Mouse (Mus musculus): ENCODE measurements around the gene A230072I06Rik. TPM values are rescaled to one million over a fixed set of nuclear protein-coding genes. Genes with fewer than 3 reads are reported as not detected.

Gene A230072I06Rik
- polyA plus RNA-seq, 1 experiment from 2014 or later = not detected

DNA sequence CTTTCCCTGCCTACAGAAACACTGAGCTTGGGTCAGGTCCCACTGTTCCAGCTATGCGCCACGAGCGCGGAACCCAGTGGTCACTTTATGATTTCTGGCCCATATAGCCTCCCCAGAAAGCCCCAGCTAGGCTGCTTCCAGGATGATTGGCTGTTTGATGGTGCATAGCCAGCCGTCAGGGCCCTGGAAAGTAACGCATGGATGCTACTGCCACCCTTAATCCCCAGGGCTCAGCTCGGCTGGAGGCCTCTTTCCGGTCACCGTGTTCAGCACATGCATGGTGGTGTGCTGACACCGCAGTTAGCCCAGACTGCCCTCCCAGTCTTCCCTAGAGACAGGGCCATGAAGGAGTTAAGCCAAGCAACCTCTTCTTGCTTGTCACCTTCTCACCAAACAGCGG, 35.6 kb downstream of the A230072I06Rik start:
- H3K4me3 ChIP-seq (ENCODE audit: low read length) = no peak overlapping the region
- no peak overlapping the region for H3K27ac ChIP-seq (ENCODE audit: low read length)
- H3K36me3 ChIP-seq (ENCODE audit: control insufficient read depth, insufficient read depth) = no peaks in the 10 kb centered on the region
- H3K9ac ChIP-seq (ENCODE audit: low read length) = no peak overlapping the region
- no peaks in the 10 kb centered on the region for H3K4me1 ChIP-seq (ENCODE audit: control insufficient read depth, insufficient read depth, low read length)
- H3K9me3 ChIP-seq (replicated peaks; ENCODE audit: control insufficient read depth, low read length) = no peaks in the 10 kb centered on the region
- no peak overlapping the region for H3K4me2 ChIP-seq (ENCODE audit: low read depth, low read length)
- 54% methylated on average over 11 of the region's 11 CpGs for WGBS
- ATAC-seq (replicated peaks; ENCODE audit: extremely low read depth, insufficient read depth, low FRiP score) = no peak
- H3K27me3 ChIP-seq (ENCODE audit: control insufficient read depth, insufficient read depth, low read length) = peaks cover 18% of the 10 kb centered on the region

DNA sequence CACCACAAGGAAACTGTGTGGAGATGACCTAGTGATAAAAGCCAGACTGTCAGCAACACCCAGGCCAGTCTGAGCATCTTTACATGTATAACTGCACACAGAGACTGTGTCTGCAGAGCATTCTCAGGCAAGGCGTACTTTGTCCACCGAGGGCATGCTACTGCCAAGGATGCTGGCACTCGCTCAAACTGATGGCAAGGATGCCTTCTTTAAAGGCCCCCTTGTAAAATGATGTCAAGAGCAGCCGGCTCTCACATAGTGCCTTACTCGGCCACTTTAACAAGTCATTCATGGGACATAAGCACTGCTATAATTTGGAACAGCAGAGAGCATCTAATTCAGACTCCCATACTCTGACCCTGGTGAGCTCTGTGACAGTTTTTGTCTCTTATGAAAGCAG, 36.6 kb downstream of the A230072I06Rik start:
- no peak overlapping the region for H3K27ac ChIP-seq (ENCODE audit: low read length)
- H3K4me3 ChIP-seq (ENCODE audit: low read length) = no peak overlapping the region
- no peak overlapping the region for H3K4me2 ChIP-seq (ENCODE audit: low read depth, low read length)
- H3K9ac ChIP-seq (ENCODE audit: low read length) = no peak overlapping the region
- ATAC-seq (replicated peaks; ENCODE audit: extremely low read depth, insufficient read depth, low FRiP score) = no peak
- no peaks in the 10 kb centered on the region for H3K4me1 ChIP-seq (ENCODE audit: control insufficient read depth, insufficient read depth, low read length)
- H3K27me3 ChIP-seq (ENCODE audit: control insufficient read depth, insufficient read depth, low read length) = peaks cover 18% of the 10 kb centered on the region
- 57% methylated on average over 5 of the region's 5 CpGs for WGBS
- H3K9me3 ChIP-seq (replicated peaks; ENCODE audit: control insufficient read depth, low read length) = no peaks in the 10 kb centered on the region
- H3K36me3 ChIP-seq (ENCODE audit: control insufficient read depth, insufficient read depth) = no peaks in the 10 kb centered on the region

DNA sequence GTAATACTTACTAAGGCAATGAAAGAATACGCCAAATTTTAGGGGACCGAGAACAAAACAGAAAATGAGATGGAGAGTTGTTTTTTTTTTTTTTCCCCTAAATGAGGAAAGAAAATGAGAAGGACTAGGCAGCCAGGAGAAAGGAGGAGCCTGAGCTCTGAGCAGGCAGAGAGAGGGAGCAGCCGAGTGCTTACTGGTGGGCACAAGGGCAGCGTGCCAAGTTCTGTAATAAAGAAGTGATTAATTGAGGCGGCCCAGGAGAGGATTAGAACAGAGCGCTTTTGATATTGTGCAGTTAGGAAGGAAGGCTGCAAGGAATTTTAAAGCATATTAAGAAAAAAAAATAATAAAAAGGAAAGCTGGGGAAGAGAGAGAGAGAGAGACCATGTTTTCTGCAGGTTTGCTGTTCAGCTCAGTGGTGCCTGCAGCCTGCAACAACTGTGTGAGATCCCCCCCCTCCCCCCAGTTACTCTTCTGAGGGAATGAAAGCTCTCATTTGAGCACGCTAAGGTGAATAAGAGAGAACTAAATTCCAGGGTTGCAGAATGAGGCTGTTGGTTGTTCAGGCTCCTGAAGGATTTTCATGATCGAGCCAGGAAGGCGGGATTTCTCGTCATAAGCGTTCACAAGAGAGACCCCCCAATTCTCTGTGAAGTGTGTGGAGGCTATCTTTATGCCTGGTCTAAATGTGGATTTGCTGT, 41.3 kb downstream of the A230072I06Rik start:
- Histone ChIP-seq H3K36me3 (ENCODE audit: control insufficient read depth, insufficient read depth) (no peaks in the 10 kb centered on the region), H3K9me3 (replicated peaks; ENCODE audit: control insufficient read depth, low read length) (no peaks in the 10 kb centered on the region), H3K4me1 (ENCODE audit: control insufficient read depth, insufficient read depth, low read length) (peaks cover 6% of the 10 kb centered on the region), H3K4me2 (ENCODE audit: low read depth, low read length) (no peak overlapping the region), H3K27me3 (ENCODE audit: control insufficient read depth, insufficient read depth, low read length) (peaks cover 6% of the 10 kb centered on the region), H3K9ac (ENCODE audit: low read length) (no peak overlapping the region), H3K4me3 (ENCODE audit: low read length) (no peak overlapping the region), H3K27ac (ENCODE audit: low read length) (no peak overlapping the region)
- no peak for ATAC-seq (replicated peaks; ENCODE audit: extremely low read depth, insufficient read depth, low FRiP score)
- 68% methylated on average over 11 of the region's 11 CpGs for WGBS

DNA sequence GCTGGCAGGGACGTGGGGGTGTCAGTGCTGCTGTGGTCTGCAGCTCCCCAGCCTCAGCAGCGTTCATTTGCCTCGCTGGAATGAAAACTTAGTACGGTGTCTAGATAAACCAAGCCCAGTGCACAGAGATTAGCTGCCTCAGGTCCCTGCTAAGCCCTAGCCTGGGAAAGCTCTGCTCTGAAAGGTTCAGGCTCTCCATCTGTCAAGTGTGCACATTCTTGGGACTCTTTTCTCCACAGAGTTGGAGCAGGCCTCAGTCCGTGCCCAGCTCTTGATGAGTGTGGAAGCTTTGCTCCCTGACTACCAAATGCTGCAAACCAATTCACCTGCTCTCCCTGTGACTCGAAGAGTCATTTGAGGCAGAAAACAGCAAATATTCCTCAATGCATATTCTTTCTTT, 43.5 kb downstream of the A230072I06Rik start:
- Histone ChIP-seq H3K27me3 (ENCODE audit: control insufficient read depth, insufficient read depth, low read length) (peaks cover 5% of the 10 kb centered on the region; the same call in 1 of the 2 replicates), H3K4me1 (ENCODE audit: control insufficient read depth, insufficient read depth, low read length) (peaks cover 14% of the 10 kb centered on the region), H3K9me3 (replicated peaks; ENCODE audit: control insufficient read depth, low read length) (no peaks in the 10 kb centered on the region), H3K4me2 (ENCODE audit: low read depth, low read length) (no peak overlapping the region), H3K36me3 (ENCODE audit: control insufficient read depth, insufficient read depth) (no peaks in the 10 kb centered on the region), H3K9ac (ENCODE audit: low read length) (no peak overlapping the region), H3K27ac (ENCODE audit: low read length) (no peak overlapping the region), H3K4me3 (ENCODE audit: low read length) (no peak overlapping the region)
- peak; percentile 69 for ATAC-seq (replicated peaks; ENCODE audit: extremely low read depth, insufficient read depth, low FRiP score)
- 38% methylated on average over 6 of the region's 6 CpGs for WGBS

DNA sequence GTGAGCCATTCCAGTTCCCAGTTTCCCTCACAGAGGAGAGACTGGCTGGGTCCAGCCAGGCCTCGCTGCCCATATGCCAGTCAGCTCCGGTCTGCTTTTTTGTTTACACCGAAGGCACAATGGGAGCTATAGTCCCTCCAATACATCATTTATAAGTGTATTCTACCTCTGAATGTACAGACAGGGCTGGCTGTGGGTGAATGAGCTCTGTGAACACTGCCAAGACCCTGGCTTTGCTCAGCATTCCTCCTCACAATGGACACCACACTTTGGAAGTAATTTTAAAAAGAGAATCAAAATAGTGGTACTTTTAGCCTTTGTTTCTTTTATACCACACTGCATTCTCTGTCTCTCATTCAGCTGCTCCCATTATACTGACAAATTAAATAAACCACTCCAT, 44.6 kb downstream of the A230072I06Rik start:
- Histone ChIP-seq H3K9me3 (replicated peaks; ENCODE audit: control insufficient read depth, low read length) (no peaks in the 10 kb centered on the region), H3K4me1 (ENCODE audit: control insufficient read depth, insufficient read depth, low read length) (peaks cover 14% of the 10 kb centered on the region), H3K36me3 (ENCODE audit: control insufficient read depth, insufficient read depth) (no peaks in the 10 kb centered on the region), H3K4me2 (ENCODE audit: low read depth, low read length) (no peak overlapping the region), H3K27me3 (ENCODE audit: control insufficient read depth, insufficient read depth, low read length) (peaks cover 5% of the 10 kb centered on the region; the same call in 1 of the 2 replicates), H3K4me3 (ENCODE audit: low read length) (no peak overlapping the region), H3K9ac (ENCODE audit: low read length) (no peak overlapping the region), H3K27ac (ENCODE audit: low read length) (no peak overlapping the region)
- no peak for ATAC-seq (replicated peaks; ENCODE audit: extremely low read depth, insufficient read depth, low FRiP score)
- WGBS = 93% methylated on average over 3 of the region's 3 CpGs

DNA sequence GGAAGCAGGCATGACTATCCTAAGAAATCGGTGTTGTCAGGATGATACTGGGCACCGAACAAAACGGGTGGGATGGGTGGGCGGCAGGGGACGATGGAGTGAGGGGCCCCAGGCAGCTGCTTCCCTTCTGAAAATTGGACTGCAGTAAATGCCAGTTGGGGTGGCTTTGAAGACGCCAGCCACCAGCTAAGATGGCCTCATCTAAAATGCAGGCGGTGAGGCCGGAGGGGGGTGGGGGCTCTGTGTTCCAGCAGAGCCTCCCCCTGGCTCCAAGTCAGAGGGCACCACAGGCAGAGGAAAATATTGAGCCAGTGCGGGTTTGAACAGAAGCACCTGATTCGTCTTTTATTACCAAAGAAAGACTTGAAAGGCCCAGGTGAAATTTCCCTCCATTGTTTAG, 45.9 kb downstream of the A230072I06Rik start:
- Histone ChIP-seq H3K36me3 (ENCODE audit: control insufficient read depth, insufficient read depth) (no peaks in the 10 kb centered on the region), H3K27me3 (ENCODE audit: control insufficient read depth, insufficient read depth, low read length) (peaks cover 5% of the 10 kb centered on the region; the same call in 1 of the 2 replicates), H3K27ac (ENCODE audit: low read length) (no peak overlapping the region), H3K4me1 (ENCODE audit: control insufficient read depth, insufficient read depth, low read length) (peaks cover 14% of the 10 kb centered on the region), H3K9me3 (replicated peaks; ENCODE audit: control insufficient read depth, low read length) (no peaks in the 10 kb centered on the region), H3K9ac (ENCODE audit: low read length) (no peak overlapping the region), H3K4me3 (ENCODE audit: low read length) (no peak overlapping the region), H3K4me2 (ENCODE audit: low read depth, low read length) (no peak overlapping the region)
- 60% methylated on average over 10 of the region's 10 CpGs for WGBS
- no peak for ATAC-seq (replicated peaks; ENCODE audit: extremely low read depth, insufficient read depth, low FRiP score)

DNA sequence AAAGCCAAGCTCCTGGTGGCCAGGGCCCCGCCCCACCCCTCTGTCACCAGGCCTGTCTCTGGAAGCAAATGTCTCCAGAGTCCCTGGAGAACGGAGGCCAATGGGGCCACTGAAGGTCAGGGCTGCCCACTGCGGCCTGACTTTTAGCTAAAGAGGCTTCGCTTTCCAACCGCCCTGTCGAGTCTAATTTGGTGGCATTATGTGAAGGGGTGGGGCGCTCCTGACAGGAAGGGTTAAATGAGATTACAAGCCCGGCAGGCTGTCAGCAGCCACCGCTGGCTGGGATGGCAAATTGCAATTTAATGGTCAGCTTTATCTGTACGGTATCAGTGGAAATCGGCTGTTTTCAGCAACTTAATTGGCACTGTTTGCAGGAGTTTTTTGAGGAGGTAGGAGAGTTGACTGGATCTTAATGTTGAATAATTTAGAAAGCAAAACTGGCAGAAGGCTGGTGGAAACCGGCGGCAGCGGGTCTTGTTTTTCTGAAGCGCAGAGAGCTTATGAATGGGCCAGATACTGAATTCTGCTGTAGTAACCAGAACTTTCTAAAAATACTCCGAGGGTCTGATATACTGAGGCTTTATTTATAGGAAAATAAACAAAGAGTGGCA, 46.5 kb downstream of the A230072I06Rik start:
- peak overlapping the region; percentile 46 for H3K4me2 ChIP-seq (ENCODE audit: low read depth, low read length)
- no peak overlapping the region for H3K4me3 ChIP-seq (ENCODE audit: low read length)
- no peaks in the 10 kb centered on the region for H3K36me3 ChIP-seq (ENCODE audit: control insufficient read depth, insufficient read depth)
- no peak for ATAC-seq (replicated peaks; ENCODE audit: extremely low read depth, insufficient read depth, low FRiP score)
- peak overlapping the region; percentile 21; the same call in 1 of the 2 replicates for H3K9ac ChIP-seq (ENCODE audit: low read length)
- WGBS = 20% methylated on average over 16 of the region's 16 CpGs
- H3K4me1 ChIP-seq (ENCODE audit: control insufficient read depth, insufficient read depth, low read length) = peaks cover 14% of the 10 kb centered on the region
- H3K27ac ChIP-seq (ENCODE audit: low read length) = no peak overlapping the region
- peaks cover 5% of the 10 kb centered on the region; the same call in 1 of the 2 replicates for H3K27me3 ChIP-seq (ENCODE audit: control insufficient read depth, insufficient read depth, low read length)
- no peaks in the 10 kb centered on the region for H3K9me3 ChIP-seq (replicated peaks; ENCODE audit: control insufficient read depth, low read length)

DNA sequence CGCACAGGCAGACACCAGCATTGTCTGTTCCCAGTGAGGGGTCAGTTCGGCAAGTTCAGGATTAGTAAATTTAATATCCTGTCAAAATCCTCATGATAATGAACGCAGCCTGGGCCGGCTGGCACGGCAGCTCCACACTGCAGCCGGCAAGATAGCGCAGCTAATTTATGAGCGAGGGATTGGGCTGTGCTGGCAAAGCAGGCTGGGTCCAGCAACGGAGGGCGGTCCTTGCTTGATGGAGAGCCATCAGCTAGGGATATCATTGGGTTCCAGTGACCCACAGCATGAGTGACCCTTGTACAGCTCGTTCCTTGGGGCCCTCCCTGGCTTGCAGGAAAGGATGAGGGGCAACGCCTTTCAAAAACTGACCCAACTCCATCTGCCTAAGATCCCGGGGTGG, 48.6 kb downstream of the A230072I06Rik start:
- H3K27me3 ChIP-seq (ENCODE audit: control insufficient read depth, insufficient read depth, low read length) = peaks cover 7% of the 10 kb centered on the region; the same call in 1 of the 2 replicates
- no peak overlapping the region for H3K27ac ChIP-seq (ENCODE audit: low read length)
- H3K4me1 ChIP-seq (ENCODE audit: control insufficient read depth, insufficient read depth, low read length) = peaks cover 13% of the 10 kb centered on the region
- whole genome bisulfite sequencing = 76% methylated on average over 13 of the region's 13 CpGs
- no peak for ATAC-seq (replicated peaks; ENCODE audit: extremely low read depth, insufficient read depth, low FRiP score)
- H3K36me3 ChIP-seq (ENCODE audit: control insufficient read depth, insufficient read depth) = no peaks in the 10 kb centered on the region
- H3K4me2 ChIP-seq (ENCODE audit: low read depth, low read length) = no peak overlapping the region
- no peak overlapping the region for H3K4me3 ChIP-seq (ENCODE audit: low read length)
- H3K9me3 ChIP-seq (replicated peaks; ENCODE audit: control insufficient read depth, low read length) = no peaks in the 10 kb centered on the region
- no peak overlapping the region for H3K9ac ChIP-seq (ENCODE audit: low read length)

DNA sequence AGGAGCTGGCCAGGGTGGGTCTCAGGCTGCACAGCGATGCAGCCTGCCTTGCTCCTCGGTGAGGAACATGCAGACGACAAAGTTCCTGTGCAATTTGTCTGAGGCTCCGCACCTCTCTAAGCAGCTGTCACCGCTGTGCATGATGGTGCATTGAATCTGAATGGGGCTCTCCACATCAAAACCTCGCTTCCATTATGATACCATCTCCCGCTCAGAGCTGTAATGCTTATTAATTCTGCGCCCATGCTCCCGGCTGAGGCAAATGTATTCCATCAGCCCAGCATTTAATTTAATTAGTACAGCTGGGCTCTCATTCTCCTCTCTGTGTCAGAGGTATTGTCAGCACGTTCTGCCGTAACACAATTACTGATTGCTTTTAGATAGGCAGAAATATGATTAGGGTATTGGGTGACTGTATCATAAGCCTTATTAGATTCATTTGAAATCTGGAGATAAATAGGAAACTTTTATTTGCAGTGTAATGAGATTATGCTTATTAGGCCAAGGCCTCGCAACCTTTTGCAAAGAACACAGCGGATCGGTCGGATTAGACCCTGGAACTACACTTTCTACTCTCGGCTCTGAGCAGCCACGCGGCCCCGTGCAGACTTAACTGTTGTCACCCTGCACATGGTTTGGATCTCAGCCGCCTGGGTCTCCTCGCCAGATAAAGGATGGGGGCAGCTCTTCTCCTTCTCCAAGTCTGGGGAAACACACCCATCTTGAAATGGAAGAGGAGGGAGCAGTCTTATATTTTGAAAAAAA, 49.3 kb downstream of the A230072I06Rik start:
- 67% methylated on average over 21 of the region's 21 CpGs for WGBS
- no peak overlapping the region for H3K9ac ChIP-seq (ENCODE audit: low read length)
- no peaks in the 10 kb centered on the region for H3K36me3 ChIP-seq (ENCODE audit: control insufficient read depth, insufficient read depth)
- no peaks in the 10 kb centered on the region for H3K9me3 ChIP-seq (replicated peaks; ENCODE audit: control insufficient read depth, low read length)
- peaks cover 10% of the 10 kb centered on the region; the same call in 1 of the 2 replicates for H3K27me3 ChIP-seq (ENCODE audit: control insufficient read depth, insufficient read depth, low read length)
- H3K27ac ChIP-seq (ENCODE audit: low read length) = no peak overlapping the region
- H3K4me2 ChIP-seq (ENCODE audit: low read depth, low read length) = no peak overlapping the region
- ATAC-seq (replicated peaks; ENCODE audit: extremely low read depth, insufficient read depth, low FRiP score) = no peak
- H3K4me3 ChIP-seq (ENCODE audit: low read length) = no peak overlapping the region
- H3K4me1 ChIP-seq (ENCODE audit: control insufficient read depth, insufficient read depth, low read length) = peaks cover 11% of the 10 kb centered on the region

All from heart, embryonic 16.5 days (tissue).